Mouse (Mus musculus): ENCODE data around the gene Ndufb6. TPM values are rescaled to one million over a fixed set of nuclear protein-coding genes. Genes with fewer than 3 reads are reported as not detected.
A peak's percentile ranks its signal among the peaks of the same experiment; 100 is the strongest.

The Ndufb6 gene
- 58.8 and 59.3 TPM in 2 replicates for polyA plus RNA-seq (2012; rRNA removed)

GRCm38 (mm10) chr4:40279276-40279900 lies at the start of gene Ndufb6:
Ndufb6 (minus strand) TSS chr4:40279421.
- no peaks in the 10 kb centered on the region for H3K4me1 ChIP-seq (ENCODE audit: control insufficient read depth, insufficient read depth, low read length)
- peak within 1 kb of the TSS; percentile 80 for H3K4me3 ChIP-seq (replicated peaks; ENCODE audit: extremely low read depth, low read depth, low read length)
- peak; percentile 94 for DNase-seq
- under 1% methylated on average over 36 of the region's 36 CpGs for WGBS
- TF ChIP-seq CTCF (IDR thresholded peaks at IDR 0.05; ENCODE audit: insufficient read depth, low read length) (no peak), POLR2A (IDR thresholded peaks at IDR 0.05; ENCODE audit: borderline replicate concordance, extremely low read depth, low read depth, low read length) (peak; percentile 75; the same call in 1 of the 2 replicates)

DNA sequence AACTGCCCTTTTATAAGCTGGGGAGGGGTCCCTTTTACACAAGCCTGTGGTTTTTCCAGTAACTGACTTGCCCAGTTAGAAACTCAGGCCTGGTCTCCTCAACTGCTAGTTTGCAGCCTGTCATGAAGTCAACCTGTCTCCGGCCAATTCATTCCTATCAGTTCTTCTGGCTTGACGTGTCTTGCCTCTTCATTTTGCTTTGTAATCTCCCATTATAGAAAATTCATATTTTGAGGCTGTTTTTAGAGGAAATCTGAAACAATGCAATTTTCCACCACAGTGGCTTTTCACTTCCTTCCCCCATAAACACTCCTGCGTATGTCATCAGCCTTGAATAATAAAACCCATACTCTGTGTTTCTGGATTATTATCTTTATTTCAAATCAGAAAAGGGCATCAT lies 47.9 kb upstream of the Ndufb6 start:
- no peak overlapping the region for H3K4me3 ChIP-seq (replicated peaks; ENCODE audit: extremely low read depth, low read depth, low read length)
- DNase-seq: no peak
- 51% methylated on average over 3 of the region's 3 CpGs for WGBS
- H3K4me1 ChIP-seq (ENCODE audit: control insufficient read depth, insufficient read depth, low read length): no peaks in the 10 kb centered on the region
- TF ChIP-seq POLR2A (IDR thresholded peaks at IDR 0.05; ENCODE audit: borderline replicate concordance, extremely low read depth, low read depth, low read length): no peak
- TF ChIP-seq CTCF (IDR thresholded peaks at IDR 0.05; ENCODE audit: insufficient read depth, low read length): no peak

- WGBS: 78% methylated on average over 7 of the region's 7 CpGs
- no peak overlapping the region for H3K4me3 ChIP-seq (replicated peaks; ENCODE audit: extremely low read depth, low read depth, low read length)
- TF ChIP-seq CTCF (IDR thresholded peaks at IDR 0.05; ENCODE audit: insufficient read depth, low read length): no peak
- no peak for TF ChIP-seq POLR2A (IDR thresholded peaks at IDR 0.05; ENCODE audit: borderline replicate concordance, extremely low read depth, low read depth, low read length)
- DNase-seq: no peak
- no peaks in the 10 kb centered on the region for H3K4me1 ChIP-seq (ENCODE audit: control insufficient read depth, insufficient read depth, low read length)
Measured at GRCm38 (mm10) chr4:40324620-40325019, 45.4 kb upstream of the Ndufb6 start.

DNA sequence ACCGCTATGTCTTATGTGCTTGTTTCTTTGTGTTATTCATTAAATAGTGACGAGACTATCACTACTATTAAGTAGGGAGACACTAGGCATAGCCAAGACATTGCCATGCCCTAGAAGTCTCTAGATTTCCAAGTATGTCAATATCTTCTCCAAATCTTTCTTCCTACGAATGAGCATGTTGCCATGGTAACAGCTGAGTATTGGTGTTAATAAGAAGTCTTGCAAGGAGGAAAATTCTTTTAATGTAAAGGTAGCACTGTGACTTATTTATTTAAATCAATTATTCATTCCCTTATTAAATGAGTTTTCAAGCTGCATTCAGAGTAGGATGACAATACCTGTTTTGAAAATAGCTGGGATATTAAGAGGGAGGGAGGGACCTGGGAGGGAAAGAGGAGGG lies 38.2 kb upstream of the Ndufb6 start:
- DNase-seq: no peak
- Histone ChIP-seq H3K4me3 (replicated peaks; ENCODE audit: extremely low read depth, low read depth, low read length) (no peak overlapping the region), H3K4me1 (ENCODE audit: control insufficient read depth, insufficient read depth, low read length) (no peaks in the 10 kb centered on the region)
- TF ChIP-seq CTCF (IDR thresholded peaks at IDR 0.05; ENCODE audit: insufficient read depth, low read length): no peak
- TF ChIP-seq POLR2A (IDR thresholded peaks at IDR 0.05; ENCODE audit: borderline replicate concordance, extremely low read depth, low read depth, low read length): no peak
- WGBS: 62% methylated on average over 3 of the region's 3 CpGs

DNA sequence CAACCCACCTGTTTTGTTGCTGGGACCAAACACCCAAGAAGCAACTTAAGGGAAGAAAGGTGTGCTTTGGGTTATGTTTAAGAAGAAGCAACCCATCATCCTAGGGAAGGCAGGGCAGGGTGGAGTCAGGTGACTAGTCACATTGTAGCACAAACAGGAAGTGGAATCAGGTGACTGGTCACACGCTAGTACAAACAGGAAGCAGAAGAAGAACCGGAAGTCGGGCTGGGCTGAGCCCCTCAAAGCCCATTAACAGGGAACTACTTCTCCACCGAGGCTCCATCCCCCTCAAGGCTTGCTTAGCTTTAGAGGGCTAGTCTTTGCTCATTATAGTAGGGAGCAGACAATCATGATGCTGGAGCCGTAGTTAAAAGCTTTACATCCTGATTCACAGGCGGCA lies 33.8 kb upstream of the Ndufb6 start:
- WGBS: 51% methylated on average over 6 of the region's 6 CpGs
- no peak for DNase-seq
- Histone ChIP-seq H3K4me1 (ENCODE audit: control insufficient read depth, insufficient read depth, low read length) (no peaks in the 10 kb centered on the region), H3K4me3 (replicated peaks; ENCODE audit: extremely low read depth, low read depth, low read length) (no peak overlapping the region)
- TF ChIP-seq CTCF (IDR thresholded peaks at IDR 0.05; ENCODE audit: insufficient read depth, low read length) (no peak), POLR2A (IDR thresholded peaks at IDR 0.05; ENCODE audit: borderline replicate concordance, extremely low read depth, low read depth, low read length) (no peak)

GRCm38 (mm10) chr4:40312213-40312612 lies 33.0 kb upstream of the Ndufb6 start:
- DNase-seq: no peak
- 58% methylated on average over 1 of the region's 1 CpGs for WGBS
- H3K4me3 ChIP-seq (replicated peaks; ENCODE audit: extremely low read depth, low read depth, low read length): no peak overlapping the region
- no peak for TF ChIP-seq CTCF (IDR thresholded peaks at IDR 0.05; ENCODE audit: insufficient read depth, low read length)
- no peak for TF ChIP-seq POLR2A (IDR thresholded peaks at IDR 0.05; ENCODE audit: borderline replicate concordance, extremely low read depth, low read depth, low read length)
- H3K4me1 ChIP-seq (ENCODE audit: control insufficient read depth, insufficient read depth, low read length): no peaks in the 10 kb centered on the region

DNA sequence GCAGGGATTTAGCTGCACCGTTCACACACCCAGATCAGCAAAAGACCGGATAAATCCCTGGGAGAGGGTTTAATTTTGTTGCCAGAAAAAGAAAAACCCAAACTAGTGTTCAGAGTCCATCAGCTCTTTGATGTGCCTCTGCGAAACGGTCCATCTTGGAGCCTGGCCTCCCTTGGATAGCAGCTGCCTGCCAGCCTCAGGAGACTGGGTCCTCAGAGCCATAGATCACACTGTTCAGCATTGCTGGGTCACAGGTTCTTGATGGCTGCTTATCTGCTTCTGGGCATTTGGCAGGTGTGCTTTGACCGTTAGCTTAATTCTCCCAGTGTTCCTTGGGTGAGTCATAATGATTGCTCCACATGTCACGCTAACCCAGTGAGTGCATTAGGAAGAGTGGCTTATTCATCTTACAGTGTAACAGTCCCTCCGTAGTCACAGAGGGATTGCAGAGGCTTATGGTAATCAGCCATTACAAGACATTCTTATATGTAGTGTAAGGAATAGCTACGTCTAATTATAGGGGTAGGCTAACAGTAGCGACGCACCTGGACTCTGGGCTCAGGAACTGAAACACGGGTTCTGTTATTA lies 31.7 kb upstream of the Ndufb6 start:
- no peak for DNase-seq
- TF ChIP-seq POLR2A (IDR thresholded peaks at IDR 0.05; ENCODE audit: borderline replicate concordance, extremely low read depth, low read depth, low read length) (no peak), CTCF (IDR thresholded peaks at IDR 0.05; ENCODE audit: insufficient read depth, low read length) (no peak)
- WGBS: 72% methylated on average over 11 of the region's 11 CpGs
- Histone ChIP-seq H3K4me3 (replicated peaks; ENCODE audit: extremely low read depth, low read depth, low read length) (no peak overlapping the region), H3K4me1 (ENCODE audit: control insufficient read depth, insufficient read depth, low read length) (no peaks in the 10 kb centered on the region)

- no peaks in the 10 kb centered on the region for H3K4me1 ChIP-seq (ENCODE audit: control insufficient read depth, insufficient read depth, low read length)
- TF ChIP-seq CTCF (IDR thresholded peaks at IDR 0.05; ENCODE audit: insufficient read depth, low read length): no peak
- no peak overlapping the region for H3K4me3 ChIP-seq (replicated peaks; ENCODE audit: extremely low read depth, low read depth, low read length)
- no peak for DNase-seq
Measured at GRCm38 (mm10) chr4:40309682-40310081, 30.5 kb upstream of the Ndufb6 start.

- no peak overlapping the region for H3K4me3 ChIP-seq (replicated peaks; ENCODE audit: extremely low read depth, low read depth, low read length)
- DNase-seq: no peak
- no peak for TF ChIP-seq POLR2A (IDR thresholded peaks at IDR 0.05; ENCODE audit: borderline replicate concordance, extremely low read depth, low read depth, low read length)
- TF ChIP-seq CTCF (IDR thresholded peaks at IDR 0.05; ENCODE audit: insufficient read depth, low read length): no peak
- WGBS: 60% methylated on average over 10 of the region's 10 CpGs
- no peaks in the 10 kb centered on the region for H3K4me1 ChIP-seq (ENCODE audit: control insufficient read depth, insufficient read depth, low read length)
Measured at GRCm38 (mm10) chr4:40302445-40303125, 23.4 kb upstream of the Ndufb6 start.

All from lung, adult 2 months (tissue).